Mouse (Mus musculus) liver, embryonic 14.5 days (tissue): ENCODE measurements at regions not wholly inside any gene's neighbourhood (a gene's known extent, or its start where the extent isn't known, plus 50 kb on each side); places are given as distances from the start of the nearest gene placed in this dataset.

Experiments
- CTCF ChIP-seq: IDR thresholded peaks from 2 replicates; pipeline ENCODE4 v1.5.1; 2016; ENCODE audit warnings: antibody characterized with exemption, low read depth, control low read depth
- EP300 ChIP-seq: IDR thresholded peaks from 2 replicates; pipeline ENCODE4 v1.6.1; 2016; ENCODE audit warnings: antibody characterized with exemption, low read depth

GRCm38 (mm10) chr12:119074147-119074546, 107.9 kb upstream of the Abcb5 start:
- TF ChIP-seq CTCF (no peak), EP300 (no peak)
